Mouse (Mus musculus) kidney, adult 9 months (tissue): ENCODE data around the gene Ctrl.
A peak's percentile ranks its signal among the peaks of the same experiment; 100 is the strongest.

Source experiments
- DNase-seq: peaks from one replicate; pipeline ENCODE4 v3.0.0; 2022

The Ctrl gene

GRCm38 (mm10) chr8:105937496-105938305, 4.0 kb upstream of the Ctrl start:
- peak; percentile 57 for DNase-seq

- DNase-seq: peak; percentile 96
Measured at GRCm38 (mm10) chr8:105936866-105937475, 3.3 kb upstream of the Ctrl start.

GRCm38 (mm10) chr8:105935863-105936603, 2.4 kb upstream of the Ctrl start:
- no peak for DNase-seq

GRCm38 (mm10) chr8:105935105-105935504, 1.4 kb upstream of the Ctrl start:
- DNase-seq: no peak

GRCm38 (mm10) chr8:105932525-105932924, 1.1 kb downstream of the Ctrl start:
- DNase-seq: no peak

GRCm38 (mm10) chr8:105931271-105931670, 2.4 kb downstream of the Ctrl start:
- no peak for DNase-seq

- peak; percentile 84 for DNase-seq
Measured at GRCm38 (mm10) chr8:105930602-105931001, 3.1 kb downstream of the Ctrl start.

GRCm38 (mm10) chr8:105925123-105925522, 8.5 kb downstream of the Ctrl start:
- DNase-seq: no peak

- no peak for DNase-seq
Measured at GRCm38 (mm10) chr8:105919390-105919789, 14.3 kb downstream of the Ctrl start.

- peak; percentile 12 for DNase-seq
Measured at GRCm38 (mm10) chr8:105900941-105901616, 32.6 kb downstream of the Ctrl start.

- DNase-seq: peak; percentile 90
Measured at GRCm38 (mm10) chr8:105900180-105900940, 33.3 kb downstream of the Ctrl start, which contains the start of gene Pskh1. Gene Pskh1, plus strand, starts transcription at chr8:105900441.

- no peak for DNase-seq
Measured at GRCm38 (mm10) chr8:105897801-105898480, 35.7 kb downstream of the Ctrl start.

GRCm38 (mm10) chr8:105893339-105893738, 40.3 kb downstream of the Ctrl start, which contains the start of gene Nrn1l:
Gene Nrn1l, plus strand, starts transcription at chr8:105893567.
- peak; percentile 78 for DNase-seq

GRCm38 (mm10) chr8:105892432-105892831, 41.2 kb downstream of the Ctrl start:
- DNase-seq: peak; percentile 26

- DNase-seq: no peak
Measured at GRCm38 (mm10) chr8:105890870-105891269, 42.8 kb downstream of the Ctrl start.

GRCm38 (mm10) chr8:105889756-105890465, 43.8 kb downstream of the Ctrl start:
- DNase-seq: no peak
